Mouse (Mus musculus): ENCODE results near the gene H2-Ob. TPM values are rescaled to one million over a fixed set of nuclear protein-coding genes. Genes with fewer than 3 reads are reported as not detected.

The H2-Ob gene
- polyA plus RNA-seq, 2 experiments: 0.17 to 0.20 TPM

DNA sequence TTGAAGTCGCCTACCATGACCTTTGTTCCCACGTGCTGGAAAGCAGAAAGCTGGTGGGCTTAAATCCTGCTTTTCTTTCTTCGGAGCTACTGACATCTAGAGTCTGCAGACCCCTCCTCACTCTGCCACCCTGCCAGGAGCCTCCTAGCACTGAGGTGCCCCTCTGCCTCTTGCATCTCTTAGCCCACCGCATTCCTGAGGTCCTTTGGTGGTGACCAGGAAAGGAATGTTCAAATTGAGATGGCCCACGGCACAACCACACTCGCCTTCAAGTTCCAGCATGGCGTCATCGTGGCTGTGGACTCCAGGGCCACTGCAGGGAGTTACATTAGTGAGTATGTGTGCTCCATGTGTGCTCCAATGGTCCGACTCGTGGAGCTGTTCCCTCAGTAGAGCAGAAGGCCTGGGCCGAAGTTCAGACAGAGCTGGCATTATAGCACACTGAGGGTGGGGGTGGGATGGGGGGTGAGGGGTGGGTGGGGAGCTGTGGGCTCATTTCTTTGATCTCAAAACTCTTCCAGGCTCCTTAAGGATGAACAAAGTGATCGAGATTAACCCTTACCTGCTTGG is 39.6 kb upstream of the H2-Ob start:
- ATAC-seq (ENCODE audit: insufficient read depth) (no peak), DNase-seq (ENCODE audit: low read depth in 3 of 3, low spot score in 3 of 3) (no peak)
- 64% methylated on average over 12 of the region's 12 CpGs for WGBS (ENCODE audit: insufficient replicate concordance)
- no peak overlapping the region for H3K4me3 ChIP-seq (ENCODE audit: insufficient read depth in 1 of 2, low read depth in 2 of 2, low read length in 2 of 2)
- H3K27me3 ChIP-seq (ENCODE audit: control insufficient read depth, insufficient read depth, low read length): peaks cover 31% of the 10 kb centered on the region
- H3K4me1 ChIP-seq (replicated peaks; ENCODE audit: control insufficient read depth in 2 of 2, insufficient read depth in 2 of 2, low read length in 1 of 2): no peaks in the 10 kb centered on the region
- no peaks in the 10 kb centered on the region for H3K9me3 ChIP-seq (ENCODE audit: control insufficient read depth, low read length)
- no peak overlapping the region for H3K27ac ChIP-seq
- peak overlapping the region; percentile 60 for H3K4me2 ChIP-seq (ENCODE audit: low read depth)
- no peak for TF ChIP-seq EP300 (IDR thresholded peaks at IDR 0.05; ENCODE audit: low read depth)
- TF ChIP-seq CTCF (IDR thresholded peaks at IDR 0.05; ENCODE audit: low read depth): no peak
- no peaks in the 10 kb centered on the region for H3K36me3 ChIP-seq (replicated peaks; ENCODE audit: control insufficient read depth, insufficient read depth, low read depth)
- no peak overlapping the region for H3K9ac ChIP-seq (replicated peaks)

DNA sequence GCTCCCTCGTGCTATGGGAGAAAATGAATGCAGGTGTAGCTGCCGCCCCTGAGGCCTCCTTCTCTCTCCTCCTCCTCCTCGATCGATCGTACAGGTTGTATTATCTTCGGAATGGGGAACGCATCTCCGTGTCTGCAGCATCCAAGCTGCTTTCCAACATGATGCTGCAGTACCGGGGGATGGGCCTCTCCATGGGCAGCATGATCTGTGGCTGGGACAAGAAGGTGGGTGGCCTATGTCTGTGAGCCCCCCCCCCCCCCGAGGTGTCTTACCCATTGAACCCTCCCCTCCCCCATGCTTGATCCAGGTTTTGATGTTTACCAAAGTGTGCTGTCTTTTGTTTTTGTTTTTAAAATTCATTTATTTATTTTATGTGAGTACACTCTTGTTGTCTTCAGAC is 38.7 kb upstream of the H2-Ob start:
- Histone ChIP-seq H3K27me3 (ENCODE audit: control insufficient read depth, insufficient read depth, low read length) (peaks cover 31% of the 10 kb centered on the region), H3K9me3 (ENCODE audit: control insufficient read depth, low read length) (no peaks in the 10 kb centered on the region), H3K4me1 (replicated peaks; ENCODE audit: control insufficient read depth in 2 of 2, insufficient read depth in 2 of 2, low read length in 1 of 2) (peaks cover under 1 to 1% of the 10 kb centered on the region in 2 experiments; a peak in 3 of 4 replicates), H3K4me3 (ENCODE audit: insufficient read depth in 1 of 2, low read depth in 2 of 2, low read length in 2 of 2) (no peak overlapping the region), H3K9ac (replicated peaks) (no peak overlapping the region), H3K36me3 (replicated peaks; ENCODE audit: control insufficient read depth, insufficient read depth, low read depth) (no peaks in the 10 kb centered on the region), H3K4me2 (ENCODE audit: low read depth) (no peak overlapping the region), H3K27ac (no peak overlapping the region)
- no peak for ATAC-seq (ENCODE audit: insufficient read depth)
- DNase-seq (ENCODE audit: low read depth in 3 of 3, low spot score in 3 of 3): no peak
- no peak for TF ChIP-seq EP300 (IDR thresholded peaks at IDR 0.05; ENCODE audit: low read depth)
- TF ChIP-seq CTCF (IDR thresholded peaks at IDR 0.05; ENCODE audit: low read depth): no peak
- WGBS (ENCODE audit: insufficient replicate concordance): 76% methylated on average over 10 of the region's 10 CpGs

DNA sequence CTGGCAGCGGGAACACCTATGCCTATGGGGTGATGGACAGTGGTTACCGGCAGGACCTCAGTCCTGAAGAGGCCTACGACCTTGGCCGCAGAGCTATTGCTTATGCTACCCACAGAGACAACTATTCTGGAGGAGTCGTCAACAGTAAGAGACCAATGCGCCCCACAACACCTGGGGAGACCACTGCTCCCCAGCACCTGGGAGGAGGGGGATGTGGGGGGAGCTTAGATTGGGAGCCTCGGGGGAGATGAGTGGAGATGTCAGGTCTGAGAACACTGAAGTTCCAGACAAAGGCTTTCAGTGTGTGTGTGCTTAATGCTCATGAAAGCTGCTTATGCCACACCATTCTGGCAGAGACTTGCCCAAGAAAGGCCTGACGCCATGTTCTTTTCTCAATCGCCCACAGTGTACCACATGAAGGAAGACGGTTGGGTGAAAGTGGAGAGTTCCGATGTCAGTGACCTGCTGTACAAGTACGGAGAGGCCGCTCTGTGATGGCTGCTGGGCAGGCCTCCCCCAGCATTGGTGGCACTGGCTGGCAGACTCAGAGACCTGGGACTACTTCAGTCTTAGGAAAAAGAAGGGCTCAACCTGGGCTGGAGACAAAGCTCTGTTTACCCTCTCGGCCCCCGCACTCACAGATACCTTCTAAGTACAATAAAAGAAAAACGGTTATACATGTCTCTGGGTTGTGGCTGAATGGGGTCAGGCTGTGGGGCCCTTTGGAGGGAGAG is 37.8 kb upstream of the H2-Ob start:
- H3K9ac ChIP-seq (replicated peaks): no peak overlapping the region
- WGBS (ENCODE audit: insufficient replicate concordance): 77% methylated on average over 16 of the region's 16 CpGs
- DNase-seq (ENCODE audit: low read depth in 3 of 3, low spot score in 3 of 3): no peak
- TF ChIP-seq EP300 (IDR thresholded peaks at IDR 0.05; ENCODE audit: low read depth) (no peak), CTCF (IDR thresholded peaks at IDR 0.05; ENCODE audit: low read depth) (no peak)
- H3K27me3 ChIP-seq (ENCODE audit: control insufficient read depth, insufficient read depth, low read length): peaks cover 31% of the 10 kb centered on the region
- no peaks in the 10 kb centered on the region for H3K36me3 ChIP-seq (replicated peaks; ENCODE audit: control insufficient read depth, insufficient read depth, low read depth)
- no peak overlapping the region for H3K27ac ChIP-seq
- no peak overlapping the region for H3K4me3 ChIP-seq (ENCODE audit: insufficient read depth in 1 of 2, low read depth in 2 of 2, low read length in 2 of 2)
- no peak for ATAC-seq (ENCODE audit: insufficient read depth)
- H3K9me3 ChIP-seq (ENCODE audit: control insufficient read depth, low read length): no peaks in the 10 kb centered on the region
- H3K4me2 ChIP-seq (ENCODE audit: low read depth): no peak overlapping the region
- peaks cover 7% of the 10 kb centered on the region in 2 experiments; a peak in 3 of 4 replicates for H3K4me1 ChIP-seq (replicated peaks; ENCODE audit: control insufficient read depth in 2 of 2, insufficient read depth in 2 of 2, low read length in 1 of 2)

DNA sequence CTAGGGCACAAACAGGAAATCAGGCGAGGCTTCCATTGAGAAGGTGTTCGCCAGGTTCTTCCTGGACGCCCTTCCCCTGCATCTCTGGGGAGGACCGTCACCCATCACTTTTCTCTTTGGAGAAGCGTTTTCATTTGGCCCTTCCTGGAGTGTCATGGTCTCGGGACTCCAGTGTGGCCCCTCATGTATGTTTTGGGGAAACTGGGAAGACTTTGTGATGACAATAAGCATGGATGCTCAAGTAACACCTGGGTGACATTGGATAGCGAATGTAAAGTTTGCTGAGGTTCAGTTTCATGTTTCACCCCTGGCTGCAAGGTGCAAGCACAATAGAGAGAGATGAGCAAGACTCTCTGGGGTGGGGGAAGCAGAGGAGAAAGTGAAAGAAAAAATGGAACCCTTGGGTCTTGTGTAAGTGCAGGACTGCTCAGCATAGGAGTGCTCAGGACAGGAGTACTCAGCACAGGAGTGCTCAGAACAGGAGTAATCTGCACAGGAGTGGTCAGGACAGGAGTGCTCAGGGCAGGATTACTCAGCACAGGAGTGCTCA is 37.1 kb upstream of the H2-Ob start:
- Histone ChIP-seq H3K4me1 (replicated peaks; ENCODE audit: control insufficient read depth in 2 of 2, insufficient read depth in 2 of 2, low read length in 1 of 2) (peaks cover 7% of the 10 kb centered on the region in 2 experiments; a peak in 3 of 4 replicates), H3K27me3 (ENCODE audit: control insufficient read depth, insufficient read depth, low read length) (peaks cover 25% of the 10 kb centered on the region), H3K27ac (no peak overlapping the region), H3K9ac (replicated peaks) (no peak overlapping the region), H3K9me3 (ENCODE audit: control insufficient read depth, low read length) (no peaks in the 10 kb centered on the region), H3K4me2 (ENCODE audit: low read depth) (no peak overlapping the region), H3K4me3 (ENCODE audit: insufficient read depth in 1 of 2, low read depth in 2 of 2, low read length in 2 of 2) (no peak overlapping the region), H3K36me3 (replicated peaks; ENCODE audit: control insufficient read depth, insufficient read depth, low read depth) (no peaks in the 10 kb centered on the region)
- ATAC-seq (ENCODE audit: insufficient read depth) (no peak), DNase-seq (ENCODE audit: low read depth in 3 of 3, low spot score in 3 of 3) (no peak)
- WGBS (ENCODE audit: insufficient replicate concordance): 65% methylated on average over 7 of the region's 7 CpGs
- TF ChIP-seq EP300 (IDR thresholded peaks at IDR 0.05; ENCODE audit: low read depth) (no peak), CTCF (IDR thresholded peaks at IDR 0.05; ENCODE audit: low read depth) (no peak)

DNA sequence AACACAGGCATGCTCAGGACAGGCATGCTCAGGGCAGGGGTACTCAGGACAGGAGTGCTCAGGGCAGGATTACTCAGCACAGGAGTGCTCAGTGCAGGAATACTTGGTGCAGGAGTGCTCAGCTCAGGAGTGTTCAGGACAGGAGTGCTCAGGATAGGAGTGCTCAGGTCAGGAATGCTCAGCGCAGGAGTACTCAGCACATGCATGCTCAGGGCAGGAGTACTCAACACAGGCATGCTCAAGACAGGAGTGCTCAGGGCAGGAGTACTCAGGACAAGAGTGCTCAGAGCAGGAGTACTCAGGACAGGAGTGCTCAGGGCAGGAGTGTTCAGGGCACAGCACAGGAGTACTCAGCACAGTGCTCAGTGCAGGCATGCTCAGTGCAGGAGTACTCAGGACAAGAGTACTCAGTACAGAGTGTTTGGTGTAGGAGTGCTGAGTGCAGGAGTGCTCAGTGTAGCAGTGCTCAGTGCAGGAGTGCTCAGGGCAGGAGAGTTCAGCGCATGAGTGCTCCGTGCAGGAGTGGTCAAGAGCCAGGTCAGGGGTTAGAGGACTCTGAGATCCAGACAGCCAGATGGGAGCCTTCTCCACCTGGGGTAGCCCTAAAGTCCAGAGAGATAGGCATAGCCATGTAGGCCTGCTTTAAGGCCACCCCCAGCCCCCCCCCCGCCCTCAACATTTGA is 35.8 kb upstream of the H2-Ob start:
- DNase-seq (ENCODE audit: low read depth in 3 of 3, low spot score in 3 of 3): no peak
- Histone ChIP-seq H3K9ac (replicated peaks) (no peak overlapping the region), H3K9me3 (ENCODE audit: control insufficient read depth, low read length) (no peaks in the 10 kb centered on the region), H3K27me3 (ENCODE audit: control insufficient read depth, insufficient read depth, low read length) (peaks cover 12% of the 10 kb centered on the region), H3K4me1 (replicated peaks; ENCODE audit: control insufficient read depth in 2 of 2, insufficient read depth in 2 of 2, low read length in 1 of 2) (peaks cover 7% of the 10 kb centered on the region in 2 experiments; a peak in 3 of 4 replicates), H3K4me2 (ENCODE audit: low read depth) (no peak overlapping the region), H3K27ac (no peak overlapping the region), H3K36me3 (replicated peaks; ENCODE audit: control insufficient read depth, insufficient read depth, low read depth) (no peaks in the 10 kb centered on the region), H3K4me3 (ENCODE audit: insufficient read depth in 1 of 2, low read depth in 2 of 2, low read length in 2 of 2) (no peak overlapping the region)
- WGBS (ENCODE audit: insufficient replicate concordance): 78% methylated on average over 4 of the region's 4 CpGs
- no peak for TF ChIP-seq EP300 (IDR thresholded peaks at IDR 0.05; ENCODE audit: low read depth)
- no peak for TF ChIP-seq CTCF (IDR thresholded peaks at IDR 0.05; ENCODE audit: low read depth)
- no peak for ATAC-seq (ENCODE audit: insufficient read depth)

All from liver, embryonic 14.5 days (tissue).